Mouse (Mus musculus) heart, embryonic 14.5 days (tissue): Measurements from ENCODE around the gene Wdfy1. TPM values are rescaled to one million over a fixed set of nuclear protein-coding genes. Genes with fewer than 3 reads are reported as not detected.

ENCODE experiments used
- ATAC-seq: fragments of 200-750 bp; cut with Nextera tagmentation; 2 replicates; pipeline ENCODE4 v1.8.0; 2017; ENCODE audit warnings: low read depth, moderate TSS enrichment; ENCODE audit not compliant: insufficient number of reproducible peaks, insufficient read depth, low FRiP score
- H3K27ac ChIP-seq, 2 experiments: fragments of 200-500 bp in 1 of 2; fragments of 300-500 bp in 1 of 2; sonication (generic) in 1 of 2; replicated peaks in 1 of 2; 2 replicates each; pipeline ENCODE4 v1.5.1; 2012 to 2014; ENCODE audit warnings: low read depth in 2 of 2, low read length in 2 of 2, control low read depth in 1 of 2, mild to moderate bottlenecking in 1 of 2, mixed read lengths in 1 of 2; ENCODE audit not compliant: control insufficient read depth in 1 of 2, insufficient read depth in 1 of 2
- H3K27me3 ChIP-seq: fragments of 300-500 bp; sonication (generic); 2 replicates; pipeline ENCODE4 v1.6.1; 2014; ENCODE audit warnings: mild to moderate bottlenecking, low read length, control low read depth; ENCODE audit not compliant: control insufficient read depth, insufficient read depth
- H3K36me3 ChIP-seq: fragments of 300-500 bp; sonication (generic); 2 replicates; pipeline ENCODE4 v1.6.1; 2014; ENCODE audit warnings: mild to moderate bottlenecking, control low read depth, low read length, mixed read lengths; ENCODE audit not compliant: control insufficient read depth, insufficient read depth
- H3K4me1 ChIP-seq, 2 experiments: fragments of 200-500 bp in 1 of 2; fragments of 300-500 bp in 1 of 2; sonication (generic) in 1 of 2; 2 replicates each; pipeline ENCODE4 v1.6.1; 2012 to 2014; ENCODE audit warnings: low read length in 2 of 2, control low read depth in 1 of 2, mixed read lengths in 1 of 2; ENCODE audit not compliant: control insufficient read depth in 2 of 2, insufficient read depth in 2 of 2
- H3K4me2 ChIP-seq: fragments of 300-500 bp; sonication (generic); 2 replicates; pipeline ENCODE4 v1.6.1; 2014; ENCODE audit warnings: mild to moderate bottlenecking, low read length
- H3K4me3 ChIP-seq, 2 experiments: fragments of 200-500 bp in 1 of 2; fragments of 300-500 bp in 1 of 2; sonication (generic) in 1 of 2; 2 replicates each; pipeline ENCODE4 v1.5.1; 2012 to 2014; ENCODE audit warnings: low read length in 2 of 2, mild to moderate bottlenecking in 2 of 2, control low read depth in 1 of 2, low read depth in 1 of 2, moderate library complexity in 1 of 2; ENCODE audit not compliant: control insufficient read depth in 1 of 2, insufficient read depth in 1 of 2
- H3K9ac ChIP-seq: fragments of 300-500 bp; sonication (generic); 2 replicates; pipeline ENCODE4 v1.6.1; 2014; ENCODE audit warnings: mild to moderate bottlenecking, low read length
- H3K9me3 ChIP-seq: fragments of 300-500 bp; sonication (generic); 2 replicates; pipeline ENCODE4 v1.6.1; 2016; ENCODE audit warnings: low read length, control low read depth; ENCODE audit not compliant: control insufficient read depth
- WGBS: fragments of 180-500 bp; shearing (Covaris S2); extraction: QIAGEN DNeasy Blood & Tissue Kit; methylation state at CpG from one replicate; pipeline ENCODE4 v1.1.7; 2014; 5-methylcytosine and 5-hydroxymethylcytosine counted together
- polyA plus RNA-seq: library from polyadenylated mRNA; unstranded; fragments of >200 nt; fragmentation: Nextera tagmentation; extraction: Ambion mirVana; gene quantifications from 2 replicates; pipeline ENCODE4 v1.2.1, GENCODE M21; 2014

The Wdfy1 gene
- polyA plus RNA-seq, 1 experiment from 2014 or later, result 28.5 TPM

GRCm38 (mm10) chr1:79759436-79759972 lies 16.4 kb downstream of the Wdfy1 start:
- Histone ChIP-seq H3K4me3 (no peak overlapping the region), H3K9me3 (no peaks in the 10 kb centered on the region), H3K27me3 (no peaks in the 10 kb centered on the region), H3K9ac (no peak overlapping the region; the same call in 1 of the 2 replicates), H3K4me2 (peak overlapping the region; percentile 0; the same call in 1 of the 2 replicates), H3K27ac (no peak overlapping the region), H3K36me3 (no peaks in the 10 kb centered on the region), H3K4me1 (peaks cover 11 to 43% of the 10 kb centered on the region in 2 experiments)
- ATAC-seq, result no peak
- 84% methylated on average over 5 of the region's 5 CpGs for WGBS

- H3K4me2 ChIP-seq, result no peak overlapping the region
- no peaks in the 10 kb centered on the region for H3K27me3 ChIP-seq
- H3K27ac ChIP-seq, result no peak overlapping the region
- peaks cover 11 to 43% of the 10 kb centered on the region in 2 experiments for H3K4me1 ChIP-seq
- ATAC-seq, result no peak
- no peaks in the 10 kb centered on the region for H3K36me3 ChIP-seq
- WGBS, result 54% methylated on average over 2 of the region's 2 CpGs
- H3K9me3 ChIP-seq, result no peaks in the 10 kb centered on the region
- H3K9ac ChIP-seq, result no peak overlapping the region
- H3K4me3 ChIP-seq, result no peak overlapping the region
Measured at GRCm38 (mm10) chr1:79759006-79759405, 16.9 kb downstream of the Wdfy1 start.

- H3K36me3 ChIP-seq, result no peaks in the 10 kb centered on the region
- H3K27me3 ChIP-seq, result no peaks in the 10 kb centered on the region
- WGBS, result 80% methylated on average over 4 of the region's 4 CpGs
- H3K4me1 ChIP-seq, result peaks cover 9 to 41% of the 10 kb centered on the region in 2 experiments
- H3K9ac ChIP-seq, result no peak overlapping the region
- H3K4me2 ChIP-seq, result no peak overlapping the region
- H3K4me3 ChIP-seq, result no peak overlapping the region
- H3K9me3 ChIP-seq, result no peaks in the 10 kb centered on the region
- peak overlapping the region; percentile 30 to 64; a peak in 3 of 4 replicates for H3K27ac ChIP-seq
- ATAC-seq, result no peak
Measured at GRCm38 (mm10) chr1:79757597-79757996, 18.3 kb downstream of the Wdfy1 start.

GRCm38 (mm10) chr1:79757161-79757560 lies 18.8 kb downstream of the Wdfy1 start:
- H3K4me3 ChIP-seq, result no peak overlapping the region
- 0 out of 2 replicates have a peak, but pooled peaks have one; percentile 31 for ATAC-seq
- no peak overlapping the region for H3K4me2 ChIP-seq
- no peak overlapping the region for H3K9ac ChIP-seq
- H3K36me3 ChIP-seq, result no peaks in the 10 kb centered on the region
- WGBS, result 54% methylated on average over 7 of the region's 7 CpGs
- H3K4me1 ChIP-seq, result peaks cover 7 to 39% of the 10 kb centered on the region in 2 experiments
- H3K9me3 ChIP-seq, result no peaks in the 10 kb centered on the region
- H3K27ac ChIP-seq, result peak overlapping the region in 1 of 2 experiments; percentile 64; a peak in 2 of 4 replicates
- H3K27me3 ChIP-seq, result no peaks in the 10 kb centered on the region

- 87% methylated on average over 5 of the region's 5 CpGs for WGBS
- Histone ChIP-seq H3K4me3 (no peak overlapping the region), H3K9ac (no peak overlapping the region), H3K36me3 (no peaks in the 10 kb centered on the region), H3K4me2 (no peak overlapping the region), H3K27ac (peak overlapping the region in 1 of 2 experiments; percentile 64; a peak in 2 of 4 replicates), H3K9me3 (no peaks in the 10 kb centered on the region), H3K4me1 (peaks cover 7 to 41% of the 10 kb centered on the region in 2 experiments), H3K27me3 (no peaks in the 10 kb centered on the region)
- ATAC-seq, result no peak
Measured at GRCm38 (mm10) chr1:79756417-79756816, 19.5 kb downstream of the Wdfy1 start.

- H3K36me3 ChIP-seq, result no peaks in the 10 kb centered on the region
- H3K27me3 ChIP-seq, result no peaks in the 10 kb centered on the region
- no peak for ATAC-seq
- H3K9ac ChIP-seq, result no peak overlapping the region
- H3K4me2 ChIP-seq, result no peak overlapping the region
- H3K4me1 ChIP-seq, result peaks cover 2 to 36% of the 10 kb centered on the region in 2 experiments; a peak in 3 of 4 replicates
- 16% methylated on average over 2 of the region's 2 CpGs for WGBS
- H3K4me3 ChIP-seq, result no peak overlapping the region
- H3K27ac ChIP-seq, result no peak overlapping the region
- no peaks in the 10 kb centered on the region for H3K9me3 ChIP-seq
Measured at GRCm38 (mm10) chr1:79755376-79755775, 20.6 kb downstream of the Wdfy1 start.

GRCm38 (mm10) chr1:79754936-79755335 lies 21.0 kb downstream of the Wdfy1 start:
- no peak overlapping the region for H3K4me2 ChIP-seq
- H3K4me1 ChIP-seq, result peaks cover 2 to 35% of the 10 kb centered on the region in 2 experiments; a peak in 3 of 4 replicates
- 85% methylated on average over 3 of the region's 3 CpGs for WGBS
- no peak overlapping the region for H3K27ac ChIP-seq
- no peaks in the 10 kb centered on the region for H3K27me3 ChIP-seq
- no peak overlapping the region for H3K4me3 ChIP-seq
- no peaks in the 10 kb centered on the region for H3K9me3 ChIP-seq
- ATAC-seq, result no peak
- H3K9ac ChIP-seq, result no peak overlapping the region
- H3K36me3 ChIP-seq, result no peaks in the 10 kb centered on the region

GRCm38 (mm10) chr1:79753456-79753855 lies 22.5 kb downstream of the Wdfy1 start:
- H3K9ac ChIP-seq, result no peak overlapping the region
- H3K27me3 ChIP-seq, result no peaks in the 10 kb centered on the region
- peaks cover 4 to 41% of the 10 kb centered on the region in 2 experiments for H3K4me1 ChIP-seq
- no peak for ATAC-seq
- H3K4me2 ChIP-seq, result no peak overlapping the region
- H3K4me3 ChIP-seq, result no peak overlapping the region
- no peak overlapping the region for H3K27ac ChIP-seq
- 86% methylated on average over 3 of the region's 3 CpGs for WGBS
- no peaks in the 10 kb centered on the region for H3K36me3 ChIP-seq
- H3K9me3 ChIP-seq, result no peaks in the 10 kb centered on the region
